Mouse (Mus musculus) liver, embryonic 13.5 days (tissue): ENCODE measurements around the gene Sytl3. TPM values are rescaled to one million over a fixed set of nuclear protein-coding genes. Genes with fewer than 3 reads are reported as not detected.
"Not testable (repeated sequence)": the region's sequence is repeated elsewhere in the genome, so short reads cannot be mapped to it uniquely, and the experiment has no call there.

Experiments used
- ATAC-seq: fragments of 200-750 bp; cut with Nextera tagmentation; 2 replicates; pipeline ENCODE4 v1.8.0; 2017; ENCODE audit warnings: low read depth, mild to moderate bottlenecking, moderate number of reproducible peaks, moderate library complexity
- DNase-seq: peaks from one replicate; pipeline ENCODE4 v3.0.0; 2022
- H3K27ac ChIP-seq: fragments of 300-500 bp; sonication (generic); 2 replicates; pipeline ENCODE4 v1.5.1; 2015; ENCODE audit warnings: moderate library complexity, mild to moderate bottlenecking, inconsistent platforms
- H3K27me3 ChIP-seq: fragments of 300-500 bp; sonication (generic); 2 replicates; pipeline ENCODE4 v1.6.1; 2015; ENCODE audit warnings: mild to moderate bottlenecking, inconsistent platforms
- H3K36me3 ChIP-seq: fragments of 300-500 bp; sonication (generic); 2 replicates; pipeline ENCODE4 v1.6.1; 2015; ENCODE audit warnings: mild to moderate bottlenecking, inconsistent platforms
- H3K4me1 ChIP-seq: fragments of 300-500 bp; sonication (generic); replicated peaks from 2 replicates; pipeline ENCODE4 v1.6.1; 2015; ENCODE audit warnings: inconsistent platforms
- H3K4me2 ChIP-seq: fragments of 300-500 bp; sonication (generic); 2 replicates; pipeline ENCODE4 v1.6.1; 2015; ENCODE audit warnings: inconsistent platforms, mild to moderate bottlenecking, moderate library complexity
- H3K4me3 ChIP-seq: fragments of 300-500 bp; sonication (generic); replicated peaks from 2 replicates; pipeline ENCODE4 v1.5.1; 2015; ENCODE audit warnings: mild to moderate bottlenecking, inconsistent platforms
- H3K9ac ChIP-seq: fragments of 300-500 bp; sonication (generic); 2 replicates; pipeline ENCODE4 v1.6.1; 2015; ENCODE audit warnings: mild to moderate bottlenecking, inconsistent platforms
- H3K9me3 ChIP-seq: fragments of 300-500 bp; sonication (generic); replicated peaks from 2 replicates; pipeline ENCODE4 v1.6.1; 2016; ENCODE audit warnings: inconsistent platforms
- WGBS: fragments of 180-500 bp; shearing (Covaris S2); methylation state at CpG from one replicate; pipeline ENCODE4 v1.1.7; 2015; ENCODE audit not compliant: insufficient replicate concordance; 5-methylcytosine and 5-hydroxymethylcytosine counted together
- polyA plus RNA-seq: library from polyadenylated mRNA; unstranded; fragments of >200 nt; fragmentation: Nextera tagmentation; extraction: Ambion mirVana; gene quantifications from 2 replicates; pipeline ENCODE4 v1.2.1, GENCODE M21; 2015

Sytl3 gene
- 0.08 TPM in 1 of 2 replicates, not detected in the other for polyA plus RNA-seq

DNA sequence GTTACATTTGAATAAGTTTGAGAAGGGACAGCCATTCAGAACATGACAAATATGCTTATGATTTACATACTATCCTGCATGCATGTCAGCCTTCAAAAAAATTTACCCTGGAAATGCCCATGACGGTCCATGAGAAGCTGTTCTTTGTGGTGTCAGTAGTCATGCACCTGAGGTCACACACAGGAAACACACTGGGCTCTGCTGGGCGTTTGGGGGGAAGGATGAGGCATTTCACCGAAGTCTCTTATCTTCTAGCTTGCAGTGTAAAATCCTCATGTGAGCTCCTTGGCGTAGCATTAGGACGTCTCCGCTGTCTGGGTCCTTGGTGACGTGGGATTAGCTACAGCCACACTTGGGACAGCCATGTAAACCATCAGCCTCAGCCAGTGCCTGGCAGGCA lies at the start of gene Sytl3:
Gene Sytl3, plus strand, starts transcription at position 293 of the 400 bp plus-strand sequence.
- not testable (repeated sequence) for H3K27me3 ChIP-seq, ATAC-seq, H3K36me3 ChIP-seq, H3K4me3 ChIP-seq, H3K4me2 ChIP-seq, H3K9ac ChIP-seq, H3K9me3 ChIP-seq, DNase-seq, H3K4me1 ChIP-seq, H3K27ac ChIP-seq
- WGBS = 27% methylated on average over 6 of the region's 7 CpGs

DNA sequence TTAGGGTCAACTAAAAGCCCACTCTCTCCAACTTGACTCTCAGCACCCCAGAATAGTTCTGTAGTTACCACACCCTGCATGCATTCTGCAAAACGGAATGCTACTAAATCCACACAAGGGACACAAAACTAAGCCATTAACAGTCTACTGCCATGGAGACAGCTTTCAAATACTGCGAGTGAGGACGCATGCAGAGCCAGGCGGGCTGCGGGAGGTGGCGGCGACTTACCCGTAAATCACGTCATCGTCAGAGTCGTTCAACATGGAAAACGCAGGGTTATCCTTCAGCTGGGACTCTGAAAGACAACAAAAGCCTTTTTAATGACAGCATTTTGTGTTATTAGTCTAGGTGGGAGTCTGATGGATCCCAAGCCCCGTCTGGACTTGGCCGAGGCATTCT lies 45.4 kb upstream of the Sytl3 start:
- not testable (repeated sequence) for H3K27me3 ChIP-seq, H3K4me2 ChIP-seq, H3K4me3 ChIP-seq, H3K27ac ChIP-seq, DNase-seq, H3K9me3 ChIP-seq, H3K36me3 ChIP-seq, H3K4me1 ChIP-seq, H3K9ac ChIP-seq, ATAC-seq
- WGBS = 81% methylated on average over 11 of the region's 14 CpGs

DNA sequence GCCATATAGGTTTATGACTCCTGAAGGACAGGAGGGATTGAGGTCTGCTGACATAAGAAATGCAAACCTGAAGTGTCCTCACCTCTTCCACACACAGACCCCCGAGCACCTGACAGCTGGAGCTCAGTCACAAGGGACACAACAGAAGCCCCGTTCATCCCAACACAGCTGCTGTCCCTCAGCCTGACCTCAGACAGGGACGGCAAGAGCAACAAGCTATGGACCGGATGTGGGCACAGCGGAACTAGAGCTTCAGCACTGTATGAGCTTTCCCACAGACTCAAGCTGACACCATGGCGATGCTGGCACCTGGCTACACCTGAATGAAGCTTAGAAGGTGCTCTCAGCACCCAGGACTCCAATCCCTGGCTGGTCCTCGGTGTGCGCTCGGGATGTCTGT lies 44.6 kb upstream of the Sytl3 start:
- H3K4me3 ChIP-seq, H3K27ac ChIP-seq, H3K27me3 ChIP-seq, H3K36me3 ChIP-seq, H3K9me3 ChIP-seq, H3K9ac ChIP-seq, ATAC-seq, DNase-seq, H3K4me2 ChIP-seq, H3K4me1 ChIP-seq: not testable (repeated sequence)
- 53% methylated on average over 6 of the region's 9 CpGs for WGBS

DNA sequence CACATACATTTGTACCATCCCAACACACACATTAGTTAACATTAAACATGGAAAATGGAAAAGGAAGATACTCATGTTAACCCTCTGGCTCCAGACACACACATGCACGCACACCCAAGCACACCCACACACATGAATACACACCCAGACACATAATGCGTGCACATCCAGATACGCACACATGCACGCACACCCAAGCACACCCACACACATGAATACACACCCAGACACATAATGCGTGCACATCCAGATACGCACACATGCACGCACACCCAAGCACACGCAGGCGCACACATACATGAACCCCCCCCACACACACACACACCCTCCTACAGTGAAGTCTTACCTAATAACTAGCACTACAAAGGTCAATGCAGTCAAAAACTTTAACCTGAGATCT lies 42.2 kb upstream of the Sytl3 start:
- 81% methylated on average over 9 of the region's 9 CpGs for WGBS
- H3K27me3 ChIP-seq, H3K9ac ChIP-seq, ATAC-seq, H3K27ac ChIP-seq, H3K4me1 ChIP-seq, H3K36me3 ChIP-seq, H3K4me2 ChIP-seq, H3K9me3 ChIP-seq, H3K4me3 ChIP-seq, DNase-seq: not testable (repeated sequence)

DNA sequence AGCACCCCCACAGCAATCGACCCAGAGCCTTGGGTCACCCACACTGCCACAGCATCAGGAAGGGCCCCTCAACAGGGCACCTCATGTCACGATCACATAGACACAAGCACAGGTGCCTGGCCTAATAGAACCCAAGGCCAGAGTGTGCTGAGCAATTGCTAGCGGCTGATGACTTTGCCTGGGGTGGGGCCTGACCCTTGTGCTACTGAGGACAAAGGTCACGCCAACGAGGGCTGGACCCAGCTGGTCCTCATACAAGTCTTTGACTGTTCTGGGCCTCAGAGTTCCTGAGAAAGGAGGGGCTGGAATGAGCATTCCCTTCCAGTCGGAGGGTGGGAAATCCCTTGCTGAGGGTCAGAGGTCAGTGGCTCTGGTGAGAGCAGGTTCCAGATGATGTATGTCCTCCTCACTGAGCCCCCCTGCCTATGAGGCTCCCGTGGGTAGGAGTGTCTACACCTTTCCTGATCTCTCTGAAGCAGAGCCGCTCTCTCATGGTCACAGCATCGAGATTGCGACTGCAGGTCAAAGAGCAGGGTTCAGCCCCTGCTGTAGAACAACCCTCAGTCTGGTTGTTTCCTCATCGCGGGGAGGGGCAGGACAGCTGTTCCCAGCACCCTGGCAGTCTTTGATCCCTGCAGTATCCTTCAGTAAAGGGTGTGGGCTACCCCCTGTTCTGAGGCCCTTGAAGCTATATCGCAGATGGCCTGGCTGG lies 41.0 kb upstream of the Sytl3 start:
- 50% methylated on average over 7 of the region's 13 CpGs for WGBS
- H3K27me3 ChIP-seq, DNase-seq, H3K36me3 ChIP-seq, H3K27ac ChIP-seq, H3K4me1 ChIP-seq, H3K4me3 ChIP-seq, H3K4me2 ChIP-seq, H3K9ac ChIP-seq, H3K9me3 ChIP-seq: not testable (repeated sequence)
- ATAC-seq = peak; percentile 75

- not testable (repeated sequence) for H3K4me3 ChIP-seq, H3K9me3 ChIP-seq, ATAC-seq, H3K4me1 ChIP-seq, H3K27me3 ChIP-seq, DNase-seq, H3K36me3 ChIP-seq, H3K9ac ChIP-seq, H3K27ac ChIP-seq, H3K4me2 ChIP-seq
- 65% methylated on average over 5 of the region's 5 CpGs for WGBS
Measured at GRCm38 (mm10) chr17:6619271-6619670, 39.6 kb upstream of the Sytl3 start.

DNA sequence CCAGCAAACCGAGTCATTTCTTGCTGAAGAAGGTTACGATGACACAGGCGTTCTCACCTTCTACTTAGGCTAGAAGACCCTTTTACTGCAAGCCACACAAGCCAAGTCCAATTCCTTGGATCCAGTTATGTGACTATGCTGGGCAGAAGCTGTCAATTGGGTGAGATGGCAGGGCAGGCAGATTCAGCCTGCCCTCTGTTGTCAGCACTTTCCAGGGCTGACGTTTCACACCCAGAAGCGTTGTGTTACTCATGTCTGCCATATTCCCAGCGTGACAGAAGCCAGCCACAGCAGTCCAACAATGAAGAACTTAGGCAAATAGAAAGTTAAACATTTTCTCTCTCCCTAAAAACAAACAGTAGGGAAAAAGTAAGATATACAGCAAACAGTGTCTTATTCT lies 38.9 kb upstream of the Sytl3 start:
- not testable (repeated sequence) for H3K36me3 ChIP-seq, H3K9me3 ChIP-seq, DNase-seq, H3K27ac ChIP-seq, H3K4me2 ChIP-seq, H3K27me3 ChIP-seq, H3K4me1 ChIP-seq, ATAC-seq, H3K9ac ChIP-seq, H3K4me3 ChIP-seq
- WGBS = 63% methylated on average over 5 of the region's 6 CpGs

- not testable (repeated sequence) for H3K9ac ChIP-seq, H3K4me2 ChIP-seq, H3K27me3 ChIP-seq, H3K36me3 ChIP-seq, DNase-seq, ATAC-seq, H3K4me1 ChIP-seq, H3K9me3 ChIP-seq, H3K4me3 ChIP-seq, H3K27ac ChIP-seq
- WGBS = 66% methylated on average over 18 of the region's 20 CpGs
Measured at GRCm38 (mm10) chr17:6620730-6621451, 38.0 kb upstream of the Sytl3 start.

DNA sequence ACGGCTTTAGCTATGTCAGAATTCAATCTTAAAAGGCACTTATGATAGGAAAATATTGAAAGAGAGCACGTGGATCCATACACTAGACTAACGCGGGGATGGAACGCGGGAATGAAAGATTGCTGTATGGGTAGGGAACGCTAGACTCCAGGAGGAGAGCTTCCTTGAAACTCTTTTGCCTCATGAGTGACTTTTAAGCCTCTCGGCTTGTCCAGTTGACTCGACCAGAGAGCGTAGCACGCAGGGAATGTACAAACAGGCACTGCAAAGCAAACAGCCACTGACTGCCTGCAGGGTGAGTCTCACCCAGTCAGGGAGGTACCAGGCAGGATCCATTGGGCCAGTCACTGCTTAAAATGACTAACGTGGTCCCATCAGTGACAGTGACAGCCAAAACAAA lies 36.9 kb upstream of the Sytl3 start:
- not testable (repeated sequence) for H3K27me3 ChIP-seq, H3K4me2 ChIP-seq, H3K36me3 ChIP-seq, H3K27ac ChIP-seq, ATAC-seq, H3K4me3 ChIP-seq, DNase-seq, H3K9me3 ChIP-seq, H3K9ac ChIP-seq, H3K4me1 ChIP-seq
- WGBS = 68% methylated on average over 11 of the region's 12 CpGs

DNA sequence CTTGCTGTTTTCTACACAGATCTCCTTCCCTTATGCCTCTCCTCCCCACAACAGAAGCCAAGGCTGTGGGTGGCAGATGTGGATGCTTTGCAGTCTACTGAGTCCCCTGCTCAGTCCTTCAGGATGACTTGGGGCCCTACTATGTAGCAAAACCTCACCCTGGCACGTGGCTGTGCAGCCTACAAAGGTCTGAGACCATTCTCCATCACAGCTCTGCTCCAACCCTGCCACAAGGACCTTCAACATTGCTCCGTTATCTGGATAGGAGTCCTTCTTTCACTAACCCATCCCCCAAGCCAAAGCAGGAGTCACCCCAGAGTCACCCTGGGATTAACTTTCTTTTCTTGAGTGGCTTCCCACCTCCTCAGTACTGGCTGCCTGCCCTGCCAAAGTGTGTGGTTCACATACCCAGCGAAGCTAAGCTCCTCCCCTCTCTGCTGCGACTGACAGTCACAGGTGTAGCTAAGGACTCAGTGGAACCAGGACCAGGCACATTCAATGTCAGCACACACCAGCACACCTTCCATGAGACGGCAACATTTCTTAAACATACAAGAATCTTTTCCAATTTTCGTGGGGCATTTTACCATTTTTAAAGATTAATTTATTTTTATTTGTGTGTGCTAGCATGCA lies 33.9 kb upstream of the Sytl3 start:
- H3K36me3 ChIP-seq, H3K4me2 ChIP-seq, H3K27ac ChIP-seq, H3K27me3 ChIP-seq, H3K4me3 ChIP-seq, H3K9me3 ChIP-seq, DNase-seq, ATAC-seq, H3K9ac ChIP-seq, H3K4me1 ChIP-seq: not testable (repeated sequence)
- 50% methylated on average over 2 of the region's 6 CpGs for WGBS

DNA sequence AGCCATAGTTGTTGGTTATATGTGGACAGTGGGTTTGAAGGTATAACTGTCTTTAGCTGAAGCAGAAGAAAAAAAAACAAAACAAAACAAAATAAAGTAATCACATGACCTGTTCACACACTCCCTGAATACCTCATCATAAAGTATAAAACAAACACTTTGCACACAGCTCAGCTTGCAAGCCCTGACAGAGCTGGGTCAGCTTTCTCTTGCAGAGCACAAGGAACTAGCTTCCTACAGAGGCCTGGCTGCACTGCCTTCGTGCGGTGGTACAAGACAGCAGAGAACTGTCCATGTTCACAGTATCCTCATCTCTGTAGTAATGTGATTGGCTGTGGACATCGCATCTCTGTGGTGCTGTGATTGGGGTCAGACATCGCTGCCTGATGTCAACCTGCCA lies 28.5 kb upstream of the Sytl3 start:
- H3K36me3 ChIP-seq, DNase-seq, H3K4me1 ChIP-seq, ATAC-seq, H3K9me3 ChIP-seq, H3K27ac ChIP-seq, H3K27me3 ChIP-seq, H3K4me2 ChIP-seq, H3K4me3 ChIP-seq, H3K9ac ChIP-seq: not testable (repeated sequence)
- 71% methylated on average over 4 of the region's 4 CpGs for WGBS
